Mouse (Mus musculus): ENCODE measurements around the gene Mtap. TPM values are rescaled to one million over a fixed set of nuclear protein-coding genes. Genes with fewer than 3 reads are reported as not detected.

Mtap gene
- polyA plus RNA-seq, 1 experiment from 2014 or later: 29.1 TPM

DNA sequence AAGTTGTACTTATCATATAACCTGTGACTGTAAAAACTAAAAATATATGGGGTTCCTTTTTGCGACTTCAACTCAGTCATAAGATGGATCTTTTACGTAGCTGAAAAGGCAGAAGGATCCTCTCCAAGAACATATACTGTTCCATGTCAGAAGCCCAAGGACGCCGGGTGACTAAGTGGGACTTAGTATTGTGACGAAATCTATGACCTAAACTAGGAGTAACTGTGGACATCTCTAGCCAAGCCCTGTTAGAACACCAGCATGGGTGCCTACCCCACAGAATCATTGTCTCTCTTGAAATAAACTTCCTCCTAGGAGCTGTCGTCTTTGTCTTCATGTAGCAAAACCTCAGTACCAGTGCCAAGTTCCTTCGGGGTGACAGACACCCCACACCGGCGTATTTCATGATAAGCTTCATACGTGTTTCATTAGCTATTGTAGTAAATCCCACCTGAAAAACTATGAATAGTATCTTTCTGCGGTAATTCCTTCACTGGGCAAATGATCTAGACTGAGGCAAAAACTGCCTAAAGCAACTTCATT, 24.7 kb upstream of the Mtap start:
- H3K4me2 ChIP-seq (ENCODE audit: low read length): no peak overlapping the region
- no peak overlapping the region for H3K4me3 ChIP-seq (ENCODE audit: low read length)
- H3K9me3 ChIP-seq (ENCODE audit: control insufficient read depth, low read length): no peaks in the 10 kb centered on the region
- H3K27ac ChIP-seq (ENCODE audit: low read depth, low read length): no peak overlapping the region
- 88% methylated on average over 11 of the region's 11 CpGs for WGBS
- no peaks in the 10 kb centered on the region for H3K36me3 ChIP-seq (ENCODE audit: control insufficient read depth, insufficient read depth, low read length)
- no peak for ATAC-seq
- no peak overlapping the region for H3K9ac ChIP-seq (ENCODE audit: low read depth, low read length)
- no peaks in the 10 kb centered on the region for H3K27me3 ChIP-seq (replicated peaks; ENCODE audit: control insufficient read depth, insufficient read depth, low read length)
- H3K4me1 ChIP-seq (ENCODE audit: control insufficient read depth, insufficient read depth, low read depth, low read length): no peaks in the 10 kb centered on the region

DNA sequence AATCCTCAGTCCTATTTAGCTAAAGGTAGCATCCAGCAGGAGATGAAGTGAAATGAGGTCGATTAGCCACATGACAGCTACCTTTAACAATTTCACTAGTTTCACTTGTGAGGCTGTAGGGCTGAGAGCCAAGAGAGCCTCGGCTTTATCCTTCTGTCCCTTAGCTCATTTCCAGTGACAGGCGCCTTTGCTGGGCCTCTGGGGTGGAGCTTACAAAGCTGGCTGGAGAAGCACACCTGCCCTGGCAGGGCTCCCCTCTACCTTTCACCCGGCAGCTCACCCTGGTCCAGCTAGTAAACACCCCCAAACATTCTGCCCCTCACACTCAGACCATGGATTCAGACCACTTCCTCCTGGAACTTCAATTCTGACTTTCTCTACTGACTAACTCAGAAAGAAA, 24.1 kb upstream of the Mtap start:
- Histone ChIP-seq H3K27ac (ENCODE audit: low read depth, low read length) (no peak overlapping the region), H3K4me2 (ENCODE audit: low read length) (no peak overlapping the region), H3K9me3 (ENCODE audit: control insufficient read depth, low read length) (no peaks in the 10 kb centered on the region), H3K4me3 (ENCODE audit: low read length) (no peak overlapping the region), H3K9ac (ENCODE audit: low read depth, low read length) (no peak overlapping the region), H3K4me1 (ENCODE audit: control insufficient read depth, insufficient read depth, low read depth, low read length) (no peaks in the 10 kb centered on the region), H3K27me3 (replicated peaks; ENCODE audit: control insufficient read depth, insufficient read depth, low read length) (no peaks in the 10 kb centered on the region), H3K36me3 (ENCODE audit: control insufficient read depth, insufficient read depth, low read length) (no peaks in the 10 kb centered on the region)
- 62% methylated on average over 4 of the region's 4 CpGs for WGBS
- ATAC-seq: no peak

DNA sequence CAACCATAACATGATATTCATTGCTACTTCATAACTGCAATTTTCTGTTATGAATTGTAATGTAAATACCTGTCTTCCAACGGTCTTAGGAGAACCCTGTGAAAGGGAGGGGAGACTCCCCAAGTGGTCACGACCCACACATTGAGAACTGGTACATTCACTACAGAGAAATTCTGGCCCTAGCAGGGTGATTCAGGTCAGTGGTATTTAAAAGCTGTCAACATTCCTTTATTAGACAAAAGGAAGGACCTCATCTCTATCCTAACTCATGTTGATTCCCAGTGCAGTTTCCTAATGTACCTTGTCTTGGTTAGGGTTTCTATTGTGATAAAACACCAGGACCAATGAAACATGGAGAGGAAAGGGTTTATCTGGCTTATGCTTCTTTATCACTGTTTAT, 20.9 kb upstream of the Mtap start:
- no peaks in the 10 kb centered on the region for H3K9me3 ChIP-seq (ENCODE audit: control insufficient read depth, low read length)
- no peak overlapping the region for H3K4me3 ChIP-seq (ENCODE audit: low read length)
- ATAC-seq: no peak
- 72% methylated on average over 2 of the region's 2 CpGs for WGBS
- no peak overlapping the region for H3K9ac ChIP-seq (ENCODE audit: low read depth, low read length)
- no peak overlapping the region for H3K27ac ChIP-seq (ENCODE audit: low read depth, low read length)
- H3K4me2 ChIP-seq (ENCODE audit: low read length): no peak overlapping the region
- H3K36me3 ChIP-seq (ENCODE audit: control insufficient read depth, insufficient read depth, low read length): no peaks in the 10 kb centered on the region
- no peaks in the 10 kb centered on the region for H3K27me3 ChIP-seq (replicated peaks; ENCODE audit: control insufficient read depth, insufficient read depth, low read length)
- no peaks in the 10 kb centered on the region for H3K4me1 ChIP-seq (ENCODE audit: control insufficient read depth, insufficient read depth, low read depth, low read length)

DNA sequence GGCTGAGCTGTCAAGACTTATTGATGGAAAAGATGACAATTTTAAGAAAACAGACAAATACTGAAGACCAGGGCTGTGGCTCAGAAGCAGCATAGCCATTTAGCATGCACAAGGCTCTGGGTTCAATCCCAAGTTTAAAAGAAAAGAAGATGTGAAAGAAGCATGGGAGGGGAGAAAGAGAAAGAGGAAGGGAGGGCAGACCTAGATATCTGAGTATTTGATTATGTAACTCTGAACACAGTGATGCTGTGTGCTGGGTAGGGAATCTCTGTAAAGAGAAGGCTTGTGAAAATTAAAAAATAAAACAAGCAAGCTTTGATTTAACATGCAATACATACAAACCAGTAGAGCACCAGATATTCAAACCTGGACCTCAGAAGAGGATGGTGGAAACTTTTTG, 17.0 kb upstream of the Mtap start:
- Histone ChIP-seq H3K27ac (ENCODE audit: low read depth, low read length) (no peak overlapping the region), H3K4me1 (ENCODE audit: control insufficient read depth, insufficient read depth, low read depth, low read length) (no peaks in the 10 kb centered on the region)
- no peak for ATAC-seq

GRCm38 (mm10) chr4:89120353-89120752, 16.6 kb upstream of the Mtap start:
- Histone ChIP-seq H3K27ac (ENCODE audit: low read depth, low read length) (no peak overlapping the region), H3K4me2 (ENCODE audit: low read length) (no peak overlapping the region), H3K9ac (ENCODE audit: low read depth, low read length) (no peak overlapping the region), H3K36me3 (ENCODE audit: control insufficient read depth, insufficient read depth, low read length) (no peaks in the 10 kb centered on the region), H3K4me1 (ENCODE audit: control insufficient read depth, insufficient read depth, low read depth, low read length) (no peaks in the 10 kb centered on the region), H3K9me3 (ENCODE audit: control insufficient read depth, low read length) (no peaks in the 10 kb centered on the region), H3K27me3 (replicated peaks; ENCODE audit: control insufficient read depth, insufficient read depth, low read length) (no peaks in the 10 kb centered on the region), H3K4me3 (ENCODE audit: low read length) (no peak overlapping the region)
- no peak for ATAC-seq
- 89% methylated on average over 5 of the region's 5 CpGs for WGBS

More for the DNA sequence above, 17.0 kb upstream of the Mtap start:
- Histone ChIP-seq H3K4me2 (ENCODE audit: low read length) (no peak overlapping the region), H3K9me3 (ENCODE audit: control insufficient read depth, low read length) (no peaks in the 10 kb centered on the region), H3K4me3 (ENCODE audit: low read length) (no peak overlapping the region), H3K36me3 (ENCODE audit: control insufficient read depth, insufficient read depth, low read length) (no peaks in the 10 kb centered on the region), H3K9ac (ENCODE audit: low read depth, low read length) (no peak overlapping the region), H3K27me3 (replicated peaks; ENCODE audit: control insufficient read depth, insufficient read depth, low read length) (no peaks in the 10 kb centered on the region)

DNA sequence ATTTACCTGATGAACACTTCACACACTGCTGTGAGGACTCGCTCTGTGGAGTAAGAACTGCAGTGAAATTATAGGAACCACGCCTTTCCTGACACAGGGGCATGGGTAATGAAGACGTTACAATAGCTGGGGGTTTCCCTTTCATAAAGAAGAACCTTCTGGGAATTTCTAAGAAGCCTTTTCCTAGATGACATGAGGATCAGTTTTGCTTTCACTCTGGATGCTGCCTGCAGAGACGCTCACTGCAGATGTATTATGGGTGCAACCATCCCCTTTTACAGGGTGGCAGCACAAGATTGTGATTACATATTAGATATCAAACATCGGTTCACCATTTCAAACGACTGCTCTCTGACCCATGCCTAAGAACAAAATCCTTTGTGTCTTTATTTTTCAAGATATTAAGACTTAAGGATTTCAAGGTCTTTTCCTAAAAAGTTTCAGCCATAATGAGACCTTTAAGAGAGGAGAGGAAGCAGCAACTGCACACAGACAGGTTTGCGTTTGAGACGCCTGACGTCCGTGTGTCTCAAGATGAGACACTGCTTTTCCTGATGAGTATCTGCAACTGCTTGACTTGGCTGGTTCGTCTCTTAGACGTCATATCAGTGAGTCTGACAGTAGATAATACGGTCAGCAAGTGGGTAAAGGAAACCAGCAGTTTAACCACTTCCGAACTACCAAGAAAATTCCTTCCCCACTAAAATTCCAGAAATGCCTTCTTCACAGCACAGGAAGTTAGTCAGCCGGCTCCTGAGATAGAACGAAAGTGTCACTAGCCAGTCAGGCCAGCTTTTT, 13.3 kb upstream of the Mtap start:
- Histone ChIP-seq H3K27ac (ENCODE audit: low read depth, low read length) (no peak overlapping the region), H3K27me3 (replicated peaks; ENCODE audit: control insufficient read depth, insufficient read depth, low read length) (no peaks in the 10 kb centered on the region), H3K36me3 (ENCODE audit: control insufficient read depth, insufficient read depth, low read length) (no peaks in the 10 kb centered on the region), H3K4me1 (ENCODE audit: control insufficient read depth, insufficient read depth, low read depth, low read length) (no peaks in the 10 kb centered on the region), H3K4me2 (ENCODE audit: low read length) (no peak overlapping the region), H3K4me3 (ENCODE audit: low read length) (no peak overlapping the region), H3K9me3 (ENCODE audit: control insufficient read depth, low read length) (no peaks in the 10 kb centered on the region), H3K9ac (ENCODE audit: low read depth, low read length) (no peak overlapping the region)
- 85% methylated on average over 16 of the region's 16 CpGs for WGBS
- ATAC-seq: no peak

- no peak overlapping the region for H3K27ac ChIP-seq (ENCODE audit: low read depth, low read length)
- H3K27me3 ChIP-seq (replicated peaks; ENCODE audit: control insufficient read depth, insufficient read depth, low read length): no peaks in the 10 kb centered on the region
- H3K4me2 ChIP-seq (ENCODE audit: low read length): no peak overlapping the region
- no peaks in the 10 kb centered on the region for H3K36me3 ChIP-seq (ENCODE audit: control insufficient read depth, insufficient read depth, low read length)
- no peak overlapping the region for H3K9ac ChIP-seq (ENCODE audit: low read depth, low read length)
- H3K9me3 ChIP-seq (ENCODE audit: control insufficient read depth, low read length): no peaks in the 10 kb centered on the region
- 61% methylated on average over 5 of the region's 5 CpGs for WGBS
- no peaks in the 10 kb centered on the region for H3K4me1 ChIP-seq (ENCODE audit: control insufficient read depth, insufficient read depth, low read depth, low read length)
- no peak for ATAC-seq
- H3K4me3 ChIP-seq (ENCODE audit: low read length): no peak overlapping the region
Measured at GRCm38 (mm10) chr4:89127674-89128073, 9.2 kb upstream of the Mtap start.

DNA sequence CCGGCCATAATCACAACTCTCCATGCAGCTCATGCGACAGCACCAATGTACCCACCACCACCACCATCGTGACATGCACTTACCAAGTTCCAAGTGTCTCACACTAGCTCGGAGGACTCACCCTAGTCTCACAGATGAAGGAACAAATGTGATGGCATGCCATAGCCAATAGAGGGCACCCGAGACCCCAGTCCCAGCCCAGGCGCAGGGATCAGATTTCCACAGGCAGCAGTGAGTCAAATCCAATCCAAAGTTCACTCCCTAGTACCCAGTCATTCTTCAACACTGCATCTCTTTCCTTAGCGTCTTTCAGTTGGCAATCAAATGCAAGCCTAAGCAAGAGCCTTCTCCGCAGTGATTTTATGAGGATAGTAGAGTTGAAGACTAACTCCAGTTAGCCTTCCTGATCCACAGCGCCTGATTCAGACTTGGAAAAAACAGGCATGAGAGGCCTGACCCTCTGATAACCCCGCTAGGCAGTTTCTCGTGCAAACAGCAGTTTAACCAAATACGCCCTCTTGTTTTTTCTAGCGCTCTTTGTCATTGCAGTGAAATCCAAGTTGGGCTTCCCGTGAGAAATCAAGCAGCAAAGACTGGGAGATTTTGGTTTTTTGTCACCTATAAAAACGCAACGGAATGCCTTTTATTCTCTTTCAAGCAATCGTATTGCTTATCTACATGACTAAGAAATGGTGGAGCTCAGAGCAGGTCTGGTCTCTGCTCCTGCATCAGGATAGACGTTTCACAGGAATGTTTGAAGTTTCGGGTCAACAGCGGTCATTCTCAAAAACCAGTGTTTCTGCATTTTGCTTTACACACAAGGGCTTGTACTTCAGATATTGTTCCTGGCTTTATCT, 8.6 kb upstream of the Mtap start:
- H3K4me2 ChIP-seq (ENCODE audit: low read length): no peak overlapping the region
- ATAC-seq: no peak
- no peak overlapping the region for H3K4me3 ChIP-seq (ENCODE audit: low read length)

GRCm38 (mm10) chr4:89128937-89129277, 8.0 kb upstream of the Mtap start:
- ATAC-seq: no peak; the same call in 1 of the 2 replicates

More for the DNA sequence above, 8.6 kb upstream of the Mtap start:
- Histone ChIP-seq H3K9me3 (ENCODE audit: control insufficient read depth, low read length) (no peaks in the 10 kb centered on the region), H3K9ac (ENCODE audit: low read depth, low read length) (no peak overlapping the region), H3K27ac (ENCODE audit: low read depth, low read length) (no peak overlapping the region), H3K27me3 (replicated peaks; ENCODE audit: control insufficient read depth, insufficient read depth, low read length) (no peaks in the 10 kb centered on the region), H3K36me3 (ENCODE audit: control insufficient read depth, insufficient read depth, low read length) (no peaks in the 10 kb centered on the region), H3K4me1 (ENCODE audit: control insufficient read depth, insufficient read depth, low read depth, low read length) (no peaks in the 10 kb centered on the region)
- WGBS: 33% methylated on average over 20 of the region's 20 CpGs

More at GRCm38 (mm10) chr4:89128937-89129277, 8.0 kb upstream of the Mtap start:
- no peaks in the 10 kb centered on the region for H3K27me3 ChIP-seq (replicated peaks; ENCODE audit: control insufficient read depth, insufficient read depth, low read length)
- H3K9me3 ChIP-seq (ENCODE audit: control insufficient read depth, low read length): no peaks in the 10 kb centered on the region
- H3K4me3 ChIP-seq (ENCODE audit: low read length): no peak overlapping the region
- no peak overlapping the region for H3K9ac ChIP-seq (ENCODE audit: low read depth, low read length)
- H3K27ac ChIP-seq (ENCODE audit: low read depth, low read length): no peak overlapping the region
- H3K36me3 ChIP-seq (ENCODE audit: control insufficient read depth, insufficient read depth, low read length): no peaks in the 10 kb centered on the region
- 79% methylated on average over 5 of the region's 5 CpGs for WGBS
- no peaks in the 10 kb centered on the region for H3K4me1 ChIP-seq (ENCODE audit: control insufficient read depth, insufficient read depth, low read depth, low read length)
- H3K4me2 ChIP-seq (ENCODE audit: low read length): no peak overlapping the region

All from hindbrain, embryonic 16.5 days (tissue).